ENCODE assay signal across 21 mouse cellular contexts in genomic region chr3:46343508-46343907, GRCm38 (mm10).
A peak's percentile ranks its signal among the peaks of the same experiment; 100 is the strongest.
DNase-seq lines count a peak whose midpoint lies in the region; ATAC-seq and TF ChIP-seq lines count a peak whose summit lies in the region.
"Had no signal": no experiment of that assay in that cellular context is flagged by ENCODE, and none has a peak within 500 bp of the region (broad histone marks: within the 10 kb centered on the region; RNA-seq: fewer than 3 reads in every experiment).

No protein-coding gene starts in this region.

- H3K9me3 ChIP-seq in liver, embryonic 14.5 days (ENCODE audit: control insufficient read depth, low read length) = no peaks in the 10 kb centered on the region
- no peaks in the 10 kb centered on the region for H3K9me3 ChIP-seq in liver, embryonic 16.5 days (replicated peaks; ENCODE audit: control insufficient read depth, low read length)
- H3K9me3 ChIP-seq: forebrain, embryonic 10.5 days; forebrain, embryonic 13.5 days; heart, embryonic 10.5 days; hindbrain, embryonic 12.5 days; hindbrain, embryonic 15.5 days; intestine, embryonic 15.5 days had no signal

- H3K4me1 ChIP-seq in liver, embryonic 14.5 days (replicated peaks; ENCODE audit: control insufficient read depth in 2 of 2, insufficient read depth in 2 of 2, low read length in 1 of 2) = no peaks in the 10 kb centered on the region
- no peaks in the 10 kb centered on the region for H3K4me1 ChIP-seq in liver, embryonic 16.5 days (ENCODE audit: control insufficient read depth, low read depth, low read length)
- H3K4me1 ChIP-seq: forebrain, embryonic 10.5 days; forebrain, embryonic 13.5 days; heart, embryonic 10.5 days; hindbrain, embryonic 12.5 days; hindbrain, embryonic 15.5 days; intestine, embryonic 15.5 days had no signal

- intact Hi-C loops in left cerebral cortex, postnatal 14 days (cut with DNase I) = no loop called here

- H3K4me2 ChIP-seq in liver, embryonic 14.5 days (ENCODE audit: low read depth) = no peak overlapping the region
- H3K4me2 ChIP-seq in liver, embryonic 16.5 days (ENCODE audit: low read depth, low read length) = no peak overlapping the region
- H3K4me2 ChIP-seq: forebrain, embryonic 13.5 days; hindbrain, embryonic 12.5 days; hindbrain, embryonic 15.5 days; intestine, embryonic 15.5 days had no signal

- no peak overlapping the region for H3K4me3 ChIP-seq in liver, embryonic 14.5 days (ENCODE audit: insufficient read depth in 1 of 2, low read depth in 2 of 2, low read length in 2 of 2)
- no peak overlapping the region for H3K4me3 ChIP-seq in liver, embryonic 16.5 days (ENCODE audit: low read depth, low read length)
- H3K4me3 ChIP-seq: forebrain, embryonic 10.5 days; forebrain, embryonic 13.5 days; heart, embryonic 10.5 days; hindbrain, embryonic 12.5 days; hindbrain, embryonic 15.5 days; intestine, embryonic 15.5 days had no signal

- H3K27ac ChIP-seq in liver, embryonic 14.5 days = no peak overlapping the region
- H3K27ac ChIP-seq in liver, embryonic 16.5 days (ENCODE audit: low read length) = no peak overlapping the region
- H3K27ac ChIP-seq: forebrain, embryonic 10.5 days; forebrain, embryonic 13.5 days; heart, embryonic 10.5 days; hindbrain, embryonic 12.5 days; hindbrain, embryonic 15.5 days; intestine, embryonic 15.5 days had no signal

- H3K27me3 ChIP-seq in liver, embryonic 14.5 days (ENCODE audit: control insufficient read depth, insufficient read depth, low read length) = no peaks in the 10 kb centered on the region
- no peaks in the 10 kb centered on the region for H3K27me3 ChIP-seq in liver, embryonic 16.5 days (ENCODE audit: control insufficient read depth, insufficient read depth, low read depth, low read length)
- H3K27me3 ChIP-seq: forebrain, embryonic 13.5 days; hindbrain, embryonic 12.5 days; hindbrain, embryonic 15.5 days; intestine, embryonic 15.5 days had no signal

- ATAC-seq in liver, embryonic 14.5 days (ENCODE audit: insufficient read depth) = peak; percentile 52
- 0 out of 2 replicates have a peak, but pooled peaks have one; percentile 37 for ATAC-seq in liver, embryonic 16.5 days (ENCODE audit: low read depth)
- ATAC-seq: CD4-positive, CD25-positive, alpha-beta regulatory T cell, adult 4 months; forebrain, embryonic 13.5 days; forebrain, embryonic 16.5 days; intestine, embryonic 15.5 days had no signal

- no peak for TF ChIP-seq EP300 in liver, embryonic 14.5 days (IDR thresholded peaks at IDR 0.05; ENCODE audit: low read depth)

- no peaks in the 10 kb centered on the region for H3K36me3 ChIP-seq in liver, embryonic 14.5 days (replicated peaks; ENCODE audit: control insufficient read depth, insufficient read depth, low read depth)
- H3K36me3 ChIP-seq in liver, embryonic 16.5 days (ENCODE audit: control insufficient read depth, insufficient read depth) = no peaks in the 10 kb centered on the region
- H3K36me3 ChIP-seq: forebrain, embryonic 10.5 days; heart, embryonic 10.5 days; hindbrain, embryonic 12.5 days; hindbrain, embryonic 15.5 days; intestine, embryonic 15.5 days had no signal

- 58% methylated on average over 3 of the region's 3 CpGs for WGBS in liver, embryonic 14.5 days (ENCODE audit: insufficient replicate concordance)
- WGBS in liver, embryonic 16.5 days (ENCODE audit: insufficient replicate concordance) = 46% methylated on average over 3 of the region's 3 CpGs

- H3K9ac ChIP-seq in liver, embryonic 14.5 days (replicated peaks) = no peak overlapping the region
- no peak overlapping the region for H3K9ac ChIP-seq in liver, embryonic 16.5 days (ENCODE audit: low read depth, low read length)
- H3K9ac ChIP-seq: forebrain, embryonic 13.5 days; hindbrain, embryonic 12.5 days; hindbrain, embryonic 15.5 days; intestine, embryonic 15.5 days had no signal

- TF ChIP-seq CTCF in liver, embryonic 14.5 days (IDR thresholded peaks at IDR 0.05; ENCODE audit: low read depth) = no peak

- peak in 1 of 3 experiments; percentile 24 for DNase-seq in liver, embryonic 14.5 days (ENCODE audit: low read depth in 3 of 3, low spot score in 3 of 3)
- DNase-seq in liver = no peak
- DNase-seq in MEL-GATA-1-ER (ENCODE audit: extremely low read depth, low read depth) = peak; percentile 20
- no peak for DNase-seq in left cerebral cortex, postnatal 14 days (ENCODE audit: low spot score in 2 of 2)
- no peak for DNase-seq in gastrocnemius, postnatal 4 days (ENCODE audit: low spot score in 2 of 2)
- DNase-seq: adrenal gland, adult 2 months; adrenal gland, postnatal 14 days; cerebellum, adult 18-20 months; cerebellum, adult 9-10 months; cerebellum, postnatal 14 days; gastrocnemius, postnatal 10 days; heart, adult 18-20 months had no signal
